Mouse (Mus musculus): Measurements from ENCODE around the gene Ets2.
"Not testable (repeated sequence)": the region's sequence is repeated elsewhere in the genome, so short reads cannot be mapped to it uniquely, and the experiment has no call there.

Ets2 gene

DNA sequence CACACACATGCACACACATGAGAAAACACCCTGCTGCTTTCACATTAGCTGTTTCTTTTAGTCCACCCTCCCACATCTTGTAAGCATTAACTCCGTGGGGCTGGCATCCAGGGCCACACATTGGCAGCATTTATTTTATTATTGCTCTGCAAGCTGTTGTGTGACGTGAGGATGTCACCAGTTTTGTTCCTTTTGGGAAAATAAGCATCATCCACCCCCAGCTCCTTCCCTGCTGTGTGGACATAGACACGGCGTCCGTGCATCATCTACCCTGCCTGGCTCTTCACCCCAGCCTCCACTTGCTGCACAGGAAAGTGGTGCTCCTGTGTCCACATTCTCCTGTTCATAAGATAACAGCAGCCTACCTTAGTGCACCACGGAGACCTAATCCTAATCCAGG is 27.9 kb downstream of the Ets2 start:
- no peak for DNase-seq (ENCODE audit: low spot score in 2 of 2)

DNA sequence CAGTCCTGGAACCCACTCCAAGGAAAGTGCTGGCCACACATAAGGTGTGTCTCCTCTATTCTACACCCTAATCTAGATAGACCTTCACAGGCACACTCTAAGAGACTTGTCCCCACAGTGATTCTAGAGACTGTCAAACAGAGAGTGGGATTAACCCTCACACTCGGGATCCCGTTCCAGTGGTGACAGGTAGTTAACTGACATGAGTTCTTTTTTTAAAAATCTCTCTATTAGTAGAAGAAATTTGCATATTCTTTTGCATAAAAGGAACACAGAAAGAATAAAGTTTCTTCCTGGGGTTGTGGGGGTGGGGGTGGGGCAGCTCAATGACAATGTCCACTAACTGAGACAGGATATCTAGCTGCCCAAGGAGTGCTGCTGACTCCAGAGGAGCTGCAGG is 32.9 kb downstream of the Ets2 start:
- DNase-seq (ENCODE audit: low spot score in 2 of 2): no peak

DNA sequence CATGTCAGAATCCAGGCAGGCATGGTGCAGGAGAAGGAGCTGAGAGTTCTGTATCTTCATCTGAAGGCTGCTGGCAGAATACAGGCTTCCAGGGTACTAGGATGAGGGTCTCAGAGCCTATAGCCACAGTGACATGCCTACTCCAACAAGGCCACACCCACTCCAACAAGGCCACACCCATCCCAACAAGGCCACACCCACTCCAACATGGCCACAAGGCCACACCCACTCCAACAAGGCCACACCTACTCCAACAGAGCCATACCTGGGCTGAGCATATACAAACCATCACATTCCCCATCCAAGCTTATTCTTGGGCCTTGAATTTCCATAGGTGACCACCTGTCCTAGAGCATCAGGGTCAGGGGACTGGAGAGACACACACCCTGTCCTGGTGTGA is 34.2 kb downstream of the Ets2 start:
- no peak for DNase-seq (ENCODE audit: low spot score in 2 of 2)

GRCm38 (mm10) chr16:95736470-95736869 is 34.6 kb downstream of the Ets2 start:
- DNase-seq (ENCODE audit: low spot score in 2 of 2): no peak

- DNase-seq (ENCODE audit: low spot score in 2 of 2): no peak
Observed at GRCm38 (mm10) chr16:95739522-95739921, 37.6 kb downstream of the Ets2 start.

GRCm38 (mm10) chr16:95741358-95741757 is 39.5 kb downstream of the Ets2 start:
- no peak for DNase-seq (ENCODE audit: low spot score in 2 of 2)

- DNase-seq (ENCODE audit: low spot score in 2 of 2): no peak
Observed at GRCm38 (mm10) chr16:95741915-95742739, 40.3 kb downstream of the Ets2 start.

DNA sequence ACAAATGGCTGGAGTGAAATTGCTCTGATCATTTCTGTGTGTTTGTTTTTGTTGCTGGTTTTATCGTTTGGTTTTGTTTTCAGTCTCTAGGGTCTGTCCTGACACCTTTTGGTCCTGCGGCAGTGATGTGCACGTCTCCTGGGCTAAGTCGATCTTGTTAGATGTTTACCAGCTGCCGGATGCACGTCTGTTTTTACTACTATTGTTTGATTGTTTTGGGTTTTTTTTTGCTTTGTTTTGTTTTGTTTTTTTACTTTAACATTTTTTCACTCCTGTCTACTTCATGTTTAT is 40.8 kb downstream of the Ets2 start:
- DNase-seq (ENCODE audit: low spot score in 2 of 2): no peak

DNA sequence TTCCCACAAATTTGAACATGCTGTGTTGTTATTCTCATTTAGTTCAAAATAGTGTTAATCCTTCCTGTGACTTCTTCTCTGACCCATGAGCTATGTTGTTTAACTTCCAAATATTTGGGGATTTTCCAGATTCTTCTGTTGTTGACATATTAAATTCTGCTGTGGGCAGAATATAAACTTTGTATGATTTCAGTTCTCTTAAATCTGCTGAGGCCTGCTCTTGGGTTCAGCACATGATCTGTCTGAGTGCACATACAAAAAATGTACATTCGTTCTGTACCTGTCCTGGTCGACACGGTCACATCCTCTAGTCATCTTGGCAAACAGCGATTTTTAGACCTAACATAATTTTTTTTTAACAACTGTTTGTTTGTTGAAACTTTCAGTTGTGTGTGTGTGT is 41.2 kb downstream of the Ets2 start:
- DNase-seq (ENCODE audit: low spot score in 2 of 2): no peak

- no peak for DNase-seq (ENCODE audit: low spot score in 2 of 2)
Observed at GRCm38 (mm10) chr16:95744771-95745170, 42.9 kb downstream of the Ets2 start.

GRCm38 (mm10) chr16:95745685-95746084 is 43.8 kb downstream of the Ets2 start:
- no peak for DNase-seq (ENCODE audit: low spot score in 2 of 2)

GRCm38 (mm10) chr16:95746565-95746964 is 44.7 kb downstream of the Ets2 start:
- no peak for DNase-seq (ENCODE audit: low spot score in 2 of 2)

DNA sequence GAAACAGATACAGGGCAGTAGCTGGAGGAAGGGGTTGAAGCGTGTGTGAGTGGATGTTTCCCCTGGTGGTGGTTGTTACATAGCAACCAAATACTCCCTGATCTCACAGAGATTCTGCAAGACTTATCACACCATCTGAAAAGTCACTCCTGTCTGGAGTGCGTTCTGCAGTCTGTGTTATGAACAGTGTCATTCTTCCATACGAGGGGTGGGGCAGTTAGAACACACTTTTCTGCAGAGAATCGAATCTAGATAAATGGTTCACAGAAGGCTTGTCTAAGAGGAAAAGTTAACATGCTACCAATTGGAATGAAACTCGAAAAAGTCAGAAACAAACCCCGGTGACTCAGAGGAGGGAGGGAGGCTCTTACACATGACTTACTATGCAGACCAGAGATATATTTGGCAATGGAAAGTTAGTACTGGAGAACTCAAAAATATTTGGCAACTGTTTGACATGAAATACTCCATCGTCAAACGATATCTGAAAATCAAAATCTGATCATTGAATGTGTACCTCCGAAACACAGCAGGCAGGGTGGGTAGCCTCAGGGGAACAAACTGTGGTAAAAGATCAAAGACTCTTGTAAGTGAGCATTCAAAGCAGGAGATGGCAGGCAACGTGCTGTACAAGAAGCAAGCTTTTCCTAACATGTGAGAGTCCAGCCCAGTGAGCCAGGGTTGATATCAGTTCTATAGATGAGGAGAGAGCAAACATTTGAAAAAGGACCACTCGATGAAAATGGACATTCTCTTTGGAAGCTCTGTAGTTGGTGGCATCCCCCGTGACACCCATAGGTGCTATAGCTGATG is 47.6 kb downstream of the Ets2 start:
- DNase-seq (ENCODE audit: low spot score in 2 of 2): no peak

DNA sequence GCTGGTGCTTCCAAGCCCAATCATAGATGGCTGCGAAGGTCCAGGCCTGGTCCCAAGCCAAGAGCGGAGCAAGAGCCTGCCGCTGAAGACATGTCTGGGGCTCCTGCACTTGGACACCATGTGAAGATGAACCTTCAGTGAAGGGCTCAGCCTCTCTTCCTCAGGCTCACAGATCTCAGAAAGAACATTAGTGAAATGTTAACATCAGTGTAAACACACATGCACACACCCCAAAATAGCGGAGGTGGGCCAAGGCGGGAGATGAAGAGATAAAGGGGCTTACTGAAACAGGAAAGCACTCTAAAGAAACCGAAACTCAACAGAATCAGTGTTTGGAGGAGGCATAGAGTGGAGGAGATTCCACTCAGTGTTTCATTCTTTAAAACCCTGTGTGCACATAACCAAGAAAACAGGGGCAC is 48.3 kb downstream of the Ets2 start:
- no peak for DNase-seq (ENCODE audit: low spot score in 2 of 2)

DNA sequence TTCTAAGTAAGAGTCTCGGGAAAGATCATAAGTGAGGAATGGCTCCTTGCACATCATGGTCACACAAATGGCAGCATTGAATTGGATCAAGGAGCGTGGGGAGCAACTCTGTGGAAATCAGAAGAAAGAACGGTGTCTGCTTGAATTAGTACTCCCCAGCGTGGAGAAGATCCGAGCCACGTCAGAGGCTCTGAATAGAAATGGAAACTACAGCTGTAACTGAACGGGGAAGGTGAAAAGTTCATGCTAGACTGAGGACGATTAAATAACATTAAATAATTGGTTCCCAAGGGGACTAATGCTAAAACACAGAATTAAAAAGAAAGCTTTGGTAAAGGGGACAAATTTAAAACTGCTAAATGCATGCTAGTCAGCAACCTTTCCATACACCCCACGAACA is 50.6 kb downstream of the Ets2 start:
- DNase-seq (ENCODE audit: low spot score in 2 of 2): no peak

DNA sequence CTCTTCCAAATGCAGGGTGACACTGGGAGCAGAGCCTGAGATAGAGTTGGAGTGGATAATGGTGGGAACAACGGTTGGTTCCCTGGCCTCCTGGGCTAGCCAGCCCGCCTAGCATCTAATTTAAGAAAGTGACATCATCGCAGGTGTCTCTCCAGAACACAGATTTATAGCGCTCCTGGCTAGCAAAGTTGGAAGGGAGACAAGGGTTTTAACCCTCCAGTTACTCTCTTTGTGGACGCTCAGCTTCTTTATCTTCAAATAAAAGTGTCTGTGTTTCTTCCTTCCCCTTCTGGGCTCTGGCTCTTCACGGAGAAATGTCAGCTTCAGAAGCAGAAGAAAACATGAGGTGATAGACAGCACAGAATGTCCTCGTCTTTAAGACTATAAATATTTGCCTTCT is 51.4 kb downstream of the Ets2 start:
- no peak for DNase-seq (ENCODE audit: low spot score in 2 of 2)

DNA sequence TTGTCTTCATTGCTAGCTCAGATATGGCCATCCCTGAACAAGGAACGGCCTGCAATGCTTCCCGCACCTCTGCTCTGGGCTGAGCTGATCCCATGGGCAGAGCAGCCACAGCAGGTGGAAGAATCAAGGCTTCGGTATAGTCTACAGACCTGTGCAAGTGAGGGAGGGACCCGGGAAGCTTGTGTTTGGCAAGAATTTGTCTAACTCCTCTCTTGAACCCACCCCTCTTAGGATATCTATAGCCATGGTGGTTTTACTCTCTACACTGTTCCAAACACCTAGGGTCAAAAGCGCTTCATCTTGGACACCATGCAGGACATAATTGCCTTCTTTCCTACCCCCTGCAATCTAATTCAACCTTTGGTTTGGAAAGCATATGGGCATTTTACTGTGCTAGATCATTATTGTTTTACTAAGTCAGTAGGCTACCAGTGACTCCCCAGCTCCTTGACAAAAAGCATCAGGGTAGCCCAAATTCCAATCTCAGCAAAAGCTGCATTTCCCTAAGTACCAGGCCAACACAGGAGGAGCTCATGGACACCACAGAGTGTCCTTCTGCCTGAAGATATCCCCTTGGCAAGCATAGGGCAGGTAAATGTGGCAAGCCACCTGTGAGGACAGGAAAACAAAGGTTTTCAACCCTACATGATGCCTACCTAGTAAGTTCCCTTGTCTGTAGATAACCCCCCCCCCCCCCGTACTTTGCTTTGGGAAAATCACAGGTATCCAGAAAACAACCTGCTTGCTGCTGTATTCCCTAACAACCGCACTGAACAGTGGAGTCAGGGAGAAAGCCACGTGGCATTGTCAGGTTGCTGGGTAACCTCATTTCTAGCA is 57.5 kb downstream of the Ets2 start:
- no peak for DNase-seq (ENCODE audit: low spot score in 2 of 2)

DNA sequence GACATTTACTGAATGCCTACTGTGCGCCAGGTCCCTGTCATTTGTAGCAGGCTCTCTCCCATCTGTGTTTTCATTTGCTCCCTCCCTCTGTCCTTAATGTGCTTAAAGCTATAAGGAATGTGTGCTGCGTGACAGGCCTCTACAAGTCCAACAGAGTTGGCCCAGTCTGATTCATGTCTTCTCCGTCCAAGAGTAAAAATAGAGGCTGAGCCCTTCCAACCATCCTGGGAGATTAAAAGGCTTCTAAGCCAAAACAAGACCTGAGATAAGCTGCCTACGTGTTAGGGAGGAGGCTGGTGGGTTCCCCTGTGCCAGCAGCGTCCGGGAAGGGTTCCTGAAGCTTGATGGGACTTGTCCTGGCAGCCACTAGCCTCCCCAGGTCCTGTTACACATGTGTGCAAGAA is 58.1 kb downstream of the Ets2 start:
- peak in 1 of 2 experiments; percentile 31 for DNase-seq (ENCODE audit: low spot score in 2 of 2)

DNA sequence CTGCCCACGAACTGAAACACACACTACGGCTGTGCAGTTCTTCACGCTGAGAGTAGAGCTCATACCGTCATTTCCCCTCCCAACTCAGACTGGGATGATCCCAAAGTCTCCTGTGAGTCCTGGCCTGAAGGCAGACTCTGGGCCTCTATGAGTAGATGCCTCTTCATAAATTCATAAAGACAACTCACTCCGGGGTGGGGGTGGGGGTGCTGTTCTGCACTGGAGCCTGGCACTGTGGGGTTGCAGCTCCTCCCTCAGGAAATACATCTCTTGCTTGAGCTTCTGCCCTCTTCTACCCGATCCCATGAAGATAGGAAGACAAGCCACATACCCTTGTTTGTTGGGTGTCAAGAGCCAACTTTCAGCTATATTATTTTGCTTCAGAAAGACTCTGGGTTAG is 59.9 kb downstream of the Ets2 start:
- DNase-seq (ENCODE audit: low spot score in 2 of 2): no peak

DNA sequence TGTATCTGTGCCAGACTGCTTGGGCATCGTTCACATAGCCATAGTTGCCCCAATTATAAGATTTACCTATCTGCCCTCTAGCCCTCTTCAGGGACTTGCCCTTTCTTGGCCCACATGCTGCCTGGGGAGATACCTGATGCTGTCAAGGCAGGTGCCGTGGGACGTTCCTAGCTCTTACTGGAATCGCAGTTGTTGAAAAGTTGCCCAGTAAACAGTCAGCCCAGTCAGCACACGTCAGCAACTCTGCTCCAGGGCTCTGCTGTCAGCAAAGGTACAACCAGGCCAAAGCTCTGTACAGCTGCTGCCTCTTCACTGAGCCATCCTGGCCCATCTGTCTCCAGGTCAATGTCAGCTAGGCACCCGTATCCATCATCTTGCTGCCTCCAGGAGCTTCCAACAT is 61.3 kb downstream of the Ets2 start:
- no peak for DNase-seq (ENCODE audit: low spot score in 2 of 2)

GRCm38 (mm10) chr16:95764041-95764440 is 62.2 kb downstream of the Ets2 start:
- not testable (repeated sequence) for DNase-seq (ENCODE audit: low spot score in 2 of 2)

DNA sequence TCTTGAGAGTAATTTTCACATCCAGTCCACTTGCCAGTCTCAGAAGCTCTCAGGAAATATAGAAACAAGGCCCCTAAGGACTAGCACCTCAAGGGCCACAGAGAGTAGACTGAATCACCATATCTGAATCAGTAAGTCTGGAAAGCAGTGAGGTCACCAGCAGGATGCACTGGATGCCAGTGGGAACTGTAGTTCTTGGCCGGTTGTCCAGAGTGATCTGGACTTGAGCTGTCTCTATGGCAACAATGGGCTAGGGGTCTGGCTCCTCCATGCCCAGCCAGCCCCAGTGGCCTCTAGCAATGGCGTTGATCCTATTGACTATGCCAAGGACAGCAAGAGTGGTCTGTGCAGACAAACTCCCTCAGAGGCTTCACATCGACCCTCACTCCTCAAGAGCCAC is 64.3 kb downstream of the Ets2 start:
- no peak for DNase-seq (ENCODE audit: low spot score in 2 of 2)
